Mouse (Mus musculus) forebrain, embryonic 16.5 days (tissue): Measurements from ENCODE around the gene Gprc5b. TPM values are rescaled to one million over a fixed set of nuclear protein-coding genes. Genes with fewer than 3 reads are reported as not detected.

Experiments
- ATAC-seq: fragments of 200-750 bp; cut with Nextera tagmentation; 2 replicates; pipeline ENCODE4 v1.8.0; 2017; ENCODE audit warnings: mild to moderate bottlenecking, moderate library complexity
- H3K27ac ChIP-seq: fragments of 300-500 bp; sonication (generic); 2 replicates; pipeline ENCODE4 v1.5.1; 2014; ENCODE audit warnings: low read length, control low read depth
- H3K27me3 ChIP-seq: fragments of 300-500 bp; sonication (generic); replicated peaks from 2 replicates; pipeline ENCODE4 v1.6.1; 2014; ENCODE audit warnings: low read length; ENCODE audit not compliant: control insufficient read depth, insufficient read depth
- H3K36me3 ChIP-seq: fragments of 300-500 bp; sonication (generic); 2 replicates; pipeline ENCODE4 v1.6.1; 2014; ENCODE audit not compliant: control insufficient read depth, insufficient read depth
- H3K4me1 ChIP-seq: fragments of 300-500 bp; sonication (generic); replicated peaks from 2 replicates; pipeline ENCODE4 v1.6.1; 2014; ENCODE audit warnings: low read length; ENCODE audit not compliant: control insufficient read depth, insufficient read depth
- H3K4me2 ChIP-seq: fragments of 300-500 bp; sonication (generic); 2 replicates; pipeline ENCODE4 v1.6.1; 2014; ENCODE audit warnings: mild to moderate bottlenecking, low read length, control low read depth
- H3K4me3 ChIP-seq: fragments of 300-500 bp; sonication (generic); replicated peaks from 2 replicates; pipeline ENCODE4 v1.5.1; 2014; ENCODE audit warnings: mild to moderate bottlenecking, low read length, control low read depth
- H3K9ac ChIP-seq: fragments of 300-500 bp; sonication (generic); replicated peaks from 2 replicates; pipeline ENCODE4 v1.6.1; 2014; ENCODE audit warnings: low read depth, low read length, control low read depth
- H3K9me3 ChIP-seq: fragments of 300-500 bp; sonication (generic); 2 replicates; pipeline ENCODE4 v1.6.1; 2016; ENCODE audit warnings: low read length; ENCODE audit not compliant: control insufficient read depth
- WGBS: fragments of 180-500 bp; shearing (Covaris S2); extraction: QIAGEN DNeasy Blood & Tissue Kit; methylation state at CpG from one replicate; pipeline ENCODE4 v1.1.7; 2014; 5-methylcytosine and 5-hydroxymethylcytosine counted together
- polyA plus RNA-seq: library from polyadenylated mRNA; unstranded; fragments of >200 nt; fragmentation: Nextera tagmentation; extraction: Ambion mirVana; gene quantifications from 2 replicates; pipeline ENCODE4 v1.2.1, GENCODE M21; 2015

Gprc5b gene
- polyA plus RNA-seq, 1 experiment from 2014 or later: 6.2 TPM

- WGBS: 30% methylated on average over 4 of the region's 4 CpGs
- H3K4me1 ChIP-seq: peaks cover 64% of the 10 kb centered on the region
- H3K4me3 ChIP-seq: no peak overlapping the region
- no peaks in the 10 kb centered on the region for H3K27me3 ChIP-seq
- ATAC-seq: no peak
- H3K27ac ChIP-seq: peak overlapping the region; percentile 10; the same call in 1 of the 2 replicates
- H3K36me3 ChIP-seq: no peaks in the 10 kb centered on the region
- H3K4me2 ChIP-seq: no peak overlapping the region
- H3K9ac ChIP-seq: no peak overlapping the region
- H3K9me3 ChIP-seq: no peaks in the 10 kb centered on the region
Measured at GRCm38 (mm10) chr7:118991341-118991884, 3.6 kb downstream of the Gprc5b start.

DNA sequence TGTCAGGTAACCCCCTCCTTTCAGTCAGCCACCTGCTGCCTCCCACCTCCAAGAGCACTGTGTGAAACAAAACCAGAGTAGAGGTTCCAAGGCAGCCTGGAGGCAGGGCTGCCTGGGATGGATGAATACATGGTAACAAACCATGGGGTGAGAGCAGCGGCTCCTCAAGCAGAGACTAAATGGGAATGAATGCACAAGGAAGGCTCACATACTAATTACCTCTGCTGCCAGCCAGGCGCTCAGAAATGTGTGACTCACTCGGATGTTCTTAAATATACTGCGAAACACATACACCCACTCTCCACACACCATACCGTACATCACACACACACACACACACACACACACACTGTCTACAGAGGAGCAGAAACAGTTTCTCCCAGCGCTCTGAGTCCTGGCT is 4.7 kb downstream of the Gprc5b start:
- peak overlapping the region; percentile 20; the same call in 1 of the 2 replicates for H3K4me2 ChIP-seq
- no peak overlapping the region for H3K4me3 ChIP-seq
- H3K9me3 ChIP-seq: no peaks in the 10 kb centered on the region
- WGBS: 22% methylated on average over 6 of the region's 6 CpGs
- H3K27ac ChIP-seq: peak overlapping the region; percentile 72
- no peaks in the 10 kb centered on the region for H3K36me3 ChIP-seq
- H3K4me1 ChIP-seq: peaks cover 56% of the 10 kb centered on the region
- H3K9ac ChIP-seq: 0 out of 2 replicates have a peak overlapping the region, but pooled peaks have one; percentile 23
- ATAC-seq: peak; percentile 10
- no peaks in the 10 kb centered on the region for H3K27me3 ChIP-seq

DNA sequence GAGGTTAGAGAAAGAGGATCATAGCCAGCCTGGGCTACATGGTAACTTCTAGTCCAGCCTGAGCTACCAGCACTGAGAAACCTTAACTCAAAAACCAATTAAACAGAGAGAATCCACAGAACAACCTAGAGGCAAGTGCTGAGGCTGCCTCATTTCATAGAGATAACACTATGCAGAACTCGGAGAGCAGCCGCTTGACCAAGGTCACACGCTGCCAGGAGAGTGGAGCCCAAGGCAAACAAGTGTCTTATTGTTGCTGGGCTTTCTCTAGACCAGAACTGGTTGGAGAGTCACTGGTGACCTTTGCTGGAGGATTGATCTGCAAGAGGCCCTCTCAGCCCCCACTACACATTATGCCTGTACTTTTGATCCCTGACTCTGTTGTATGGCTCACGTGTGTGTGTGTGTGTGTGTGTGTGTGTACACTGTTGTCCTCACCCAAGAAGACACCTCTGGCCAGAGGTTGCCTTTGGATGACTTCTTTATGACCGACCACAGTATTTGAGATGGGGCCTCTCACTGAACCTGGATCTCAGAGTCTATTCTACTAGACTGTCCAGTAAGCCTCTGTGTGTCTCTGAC is 5.6 kb downstream of the Gprc5b start:
- no peaks in the 10 kb centered on the region for H3K36me3 ChIP-seq
- H3K4me2 ChIP-seq: no peak overlapping the region
- H3K9me3 ChIP-seq: no peaks in the 10 kb centered on the region
- ATAC-seq: no peak
- peaks cover 48% of the 10 kb centered on the region for H3K4me1 ChIP-seq
- no peak overlapping the region for H3K9ac ChIP-seq
- no peaks in the 10 kb centered on the region for H3K27me3 ChIP-seq
- H3K27ac ChIP-seq: peak overlapping the region; percentile 72
- no peak overlapping the region for H3K4me3 ChIP-seq
- 90% methylated on average over 5 of the region's 5 CpGs for WGBS

- Histone ChIP-seq H3K27me3 (no peaks in the 10 kb centered on the region), H3K4me1 (peaks cover 26% of the 10 kb centered on the region), H3K9me3 (no peaks in the 10 kb centered on the region), H3K9ac (no peak overlapping the region), H3K36me3 (no peaks in the 10 kb centered on the region), H3K27ac (no peak overlapping the region), H3K4me2 (no peak overlapping the region), H3K4me3 (no peak overlapping the region)
- WGBS: 78% methylated on average over 4 of the region's 4 CpGs
- no peak for ATAC-seq
Measured at GRCm38 (mm10) chr7:118986369-118986768, 8.6 kb downstream of the Gprc5b start.

DNA sequence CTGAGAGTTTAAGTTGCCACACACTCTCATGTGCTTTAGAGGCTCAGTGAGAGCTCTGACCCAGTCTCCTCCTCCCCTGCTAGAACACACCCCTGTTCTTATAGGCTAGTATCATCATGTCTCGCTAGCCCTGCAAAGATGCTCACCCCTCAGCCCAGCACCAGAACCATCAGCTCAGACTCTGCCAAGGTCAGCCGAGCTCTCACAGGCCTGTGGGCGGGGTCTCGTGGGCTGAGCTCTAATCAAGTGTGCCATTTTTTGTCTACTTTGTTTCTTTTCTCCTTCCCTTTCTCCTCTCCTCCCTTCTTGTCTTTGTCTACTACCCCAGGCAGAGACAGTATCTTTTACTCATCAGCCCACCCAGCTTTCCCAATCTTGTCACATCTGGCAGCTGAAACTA is 9.2 kb downstream of the Gprc5b start:
- Histone ChIP-seq H3K27me3 (no peaks in the 10 kb centered on the region), H3K9me3 (no peaks in the 10 kb centered on the region), H3K27ac (no peak overlapping the region), H3K4me2 (no peak overlapping the region), H3K36me3 (no peaks in the 10 kb centered on the region), H3K4me1 (peaks cover 20% of the 10 kb centered on the region), H3K9ac (no peak overlapping the region), H3K4me3 (no peak overlapping the region)
- 74% methylated on average over 4 of the region's 4 CpGs for WGBS
- no peak for ATAC-seq

DNA sequence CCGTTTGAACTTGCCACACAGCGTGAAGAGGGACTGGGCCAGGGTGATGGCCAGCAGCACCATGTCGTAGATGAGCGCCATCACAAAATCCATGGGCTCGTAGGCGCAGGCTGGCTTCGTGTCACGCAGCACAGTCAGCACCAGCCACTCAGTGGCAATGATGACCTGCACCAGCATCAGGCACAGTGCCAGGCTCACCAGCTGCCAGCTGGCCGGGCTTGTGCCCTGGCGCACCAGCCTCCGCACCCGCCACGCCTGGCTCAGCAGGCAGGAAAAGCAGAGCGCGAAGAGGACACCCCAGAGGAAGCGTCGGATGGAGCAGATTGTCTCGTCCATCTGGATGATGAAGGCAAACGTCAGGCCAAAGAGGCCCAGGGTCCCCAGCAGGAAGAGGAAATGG is 11.1 kb downstream of the Gprc5b start:
- no peak overlapping the region for H3K27ac ChIP-seq
- H3K4me2 ChIP-seq: no peak overlapping the region
- H3K4me1 ChIP-seq: peaks cover 13% of the 10 kb centered on the region
- ATAC-seq: peak; percentile 69
- 54% methylated on average over 19 of the region's 19 CpGs for WGBS
- H3K9me3 ChIP-seq: no peaks in the 10 kb centered on the region
- no peaks in the 10 kb centered on the region for H3K27me3 ChIP-seq
- H3K36me3 ChIP-seq: no peaks in the 10 kb centered on the region
- H3K9ac ChIP-seq: no peak overlapping the region
- no peak overlapping the region for H3K4me3 ChIP-seq

- H3K36me3 ChIP-seq: no peaks in the 10 kb centered on the region
- H3K4me1 ChIP-seq: peaks cover 15% of the 10 kb centered on the region
Measured at GRCm38 (mm10) chr7:118982586-118982985, 12.4 kb downstream of the Gprc5b start.

DNA sequence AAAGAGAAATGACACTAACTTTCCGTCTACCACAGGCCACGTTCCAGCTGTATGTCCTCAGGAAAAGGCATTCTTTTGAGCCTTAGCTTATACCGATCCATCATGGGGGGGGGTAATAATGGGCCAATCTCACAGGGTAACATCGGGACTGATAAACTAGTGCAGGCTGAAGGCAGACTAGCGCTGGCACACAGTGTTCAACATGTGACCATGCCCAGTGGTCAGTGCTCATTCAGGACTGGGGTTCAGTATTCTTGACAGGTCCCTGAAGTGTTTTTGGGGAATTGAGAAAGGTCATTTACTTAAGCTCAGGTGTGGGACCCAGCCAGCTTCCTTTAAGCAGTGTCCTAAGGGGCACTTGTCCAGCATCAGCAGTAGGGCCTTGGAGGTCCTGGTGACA is 13.2 kb downstream of the Gprc5b start:
- Histone ChIP-seq H3K4me3 (no peak overlapping the region), H3K4me1 (peaks cover 22% of the 10 kb centered on the region), H3K9me3 (no peaks in the 10 kb centered on the region), H3K36me3 (no peaks in the 10 kb centered on the region), H3K27ac (no peak overlapping the region), H3K9ac (no peak overlapping the region), H3K27me3 (no peaks in the 10 kb centered on the region), H3K4me2 (no peak overlapping the region)
- 92% methylated on average over 5 of the region's 5 CpGs for WGBS
- no peak for ATAC-seq

More at GRCm38 (mm10) chr7:118982586-118982985, 12.4 kb downstream of the Gprc5b start:
- no peaks in the 10 kb centered on the region for H3K27me3 ChIP-seq
- H3K9ac ChIP-seq: no peak overlapping the region
- no peaks in the 10 kb centered on the region for H3K9me3 ChIP-seq
- no peak for ATAC-seq
- 94% methylated on average over 4 of the region's 4 CpGs for WGBS
- H3K4me3 ChIP-seq: no peak overlapping the region
- H3K27ac ChIP-seq: no peak overlapping the region
- H3K4me2 ChIP-seq: no peak overlapping the region

- Histone ChIP-seq H3K4me3 (no peak overlapping the region), H3K36me3 (no peaks in the 10 kb centered on the region), H3K4me2 (no peak overlapping the region), H3K9ac (no peak overlapping the region), H3K4me1 (peaks cover 27% of the 10 kb centered on the region), H3K9me3 (no peaks in the 10 kb centered on the region), H3K27me3 (no peaks in the 10 kb centered on the region), H3K27ac (no peak overlapping the region)
- 73% methylated on average over 4 of the region's 4 CpGs for WGBS
- ATAC-seq: no peak
Measured at GRCm38 (mm10) chr7:118981346-118981745, 13.7 kb downstream of the Gprc5b start.
